Mouse (Mus musculus) erythroblast, adult 5-6 weeks (primary cell): ENCODE results near the gene Vstm2l. TPM values are rescaled to one million over a fixed set of nuclear protein-coding genes. Genes with fewer than 3 reads are reported as not detected.

Source experiments
- ATAC-seq: replicated peaks from 2 replicates; pipeline ENCODE4 v1.8.0; 2016; ENCODE audit warnings: moderate number of reproducible peaks, mild to moderate bottlenecking, moderate TSS enrichment, inconsistent platforms; ENCODE audit not compliant: poor library complexity, low FRiP score, severe bottlenecking
- total RNA-seq, 2 experiments: library from RNA; stranded (forward) in 1 of 2; stranded (reverse) in 1 of 2; fragments of 150-400 nt in 1 of 2; fragments of 200-764, 138-1000 nt in 1 of 2; gene quantifications; 2 replicates each; pipeline versions ENCODE4 v1.2.3 to v1.2.4; 2015 to 2017; ENCODE audit warnings: low replicate concordance in 2 of 2

The Vstm2l gene
- total RNA-seq (2015; ENCODE audit: low replicate concordance) (not detected in 2 replicates), total RNA-seq (2017; ENCODE audit: low replicate concordance) (not detected in 2 replicates)

DNA sequence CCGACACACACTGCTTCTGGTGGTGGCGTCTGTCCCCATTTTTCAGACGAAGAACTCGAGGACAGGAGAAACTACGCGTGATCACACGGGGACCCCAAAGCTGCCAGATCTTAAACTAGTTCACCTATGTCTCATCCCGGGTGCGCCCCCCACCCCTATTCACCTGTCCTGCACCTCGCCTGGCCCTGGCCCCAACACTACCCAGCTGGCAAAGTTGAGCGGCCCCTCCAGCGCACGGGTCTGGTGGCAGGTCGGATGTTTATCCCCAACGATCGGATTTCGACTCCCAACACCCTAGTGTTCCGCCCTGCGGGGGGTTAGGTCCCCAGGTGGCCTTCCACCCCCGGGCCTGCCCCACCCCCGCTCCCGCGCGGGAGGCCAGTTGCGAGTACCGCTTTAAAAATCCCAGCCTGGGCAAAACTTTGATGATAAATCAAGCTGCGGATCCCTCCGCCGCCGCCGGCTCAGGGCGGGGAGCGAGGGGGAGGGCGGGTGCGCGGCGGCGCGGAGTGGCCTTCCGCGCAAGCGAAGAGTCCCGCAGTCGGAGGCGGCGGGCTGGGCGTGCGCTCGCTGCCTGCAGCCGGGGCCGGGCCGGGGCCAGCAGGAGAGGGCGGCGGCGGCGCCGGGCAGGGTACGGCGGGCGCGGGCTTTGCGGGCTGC lies at the start of gene Vstm2l:
Vstm2l (plus strand) TSS at position 549 of the 660 bp plus-strand sequence.
- no peak for ATAC-seq

DNA sequence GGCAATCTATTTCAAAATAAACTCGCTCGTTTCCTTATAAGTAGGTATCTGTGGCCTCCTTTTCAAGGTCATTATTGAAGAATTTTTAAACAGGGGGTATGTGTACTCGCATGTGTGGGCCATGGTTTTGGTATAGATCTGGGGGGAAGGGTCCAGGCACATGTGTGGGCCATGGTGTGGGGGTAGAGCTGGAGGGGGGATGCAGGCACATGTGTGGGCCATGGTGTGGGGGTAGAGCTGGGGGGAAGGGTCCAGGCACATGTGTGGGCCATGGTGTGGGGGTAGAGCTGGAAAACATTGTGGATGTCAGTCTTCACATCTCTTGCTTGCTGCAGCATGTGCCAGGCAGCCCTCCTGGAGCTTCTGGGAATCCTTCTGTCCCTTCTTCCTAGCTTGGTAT lies 47.3 kb upstream of the Vstm2l start:
- ATAC-seq, result no peak

DNA sequence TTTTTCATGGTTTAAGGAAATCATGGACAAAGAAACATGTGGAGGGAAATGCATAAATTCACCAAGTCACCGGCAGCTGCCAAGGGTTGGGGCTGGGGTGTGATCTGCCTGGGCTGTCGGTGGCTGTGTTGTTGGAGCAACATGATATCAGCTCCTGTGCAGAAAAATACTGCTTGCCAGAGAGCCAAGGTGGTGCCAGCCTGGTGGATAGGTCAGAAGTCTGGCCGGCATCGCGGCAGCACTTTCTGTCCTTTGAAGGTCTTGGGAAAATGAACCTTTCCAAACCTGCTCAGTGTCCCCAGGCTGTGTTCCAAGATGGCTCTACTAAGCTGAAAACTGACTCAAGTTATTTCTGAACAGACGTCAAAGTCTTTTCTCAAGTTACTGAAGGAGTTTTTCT lies 44.2 kb upstream of the Vstm2l start:
- ATAC-seq, result no peak

DNA sequence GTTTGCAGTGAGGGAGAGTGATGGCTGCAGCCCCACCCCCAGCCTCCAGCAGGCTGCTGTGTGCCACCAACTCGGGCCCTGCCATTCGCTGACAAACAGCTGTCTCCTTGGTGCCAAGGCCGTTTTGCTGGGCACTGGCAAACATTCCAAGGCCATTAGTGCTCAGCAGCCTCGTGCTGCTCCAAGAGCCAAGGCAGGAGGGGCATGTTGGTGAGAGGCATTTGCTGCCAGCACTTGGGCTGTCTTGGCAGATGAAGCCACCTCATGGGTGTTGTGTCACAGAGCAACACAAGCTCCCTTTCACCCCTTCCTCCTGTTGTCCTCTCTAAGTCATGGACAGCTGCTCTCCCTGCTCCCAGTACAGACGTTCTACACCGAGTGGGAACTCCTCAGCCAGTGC lies 41.2 kb upstream of the Vstm2l start:
- no peak for ATAC-seq

DNA sequence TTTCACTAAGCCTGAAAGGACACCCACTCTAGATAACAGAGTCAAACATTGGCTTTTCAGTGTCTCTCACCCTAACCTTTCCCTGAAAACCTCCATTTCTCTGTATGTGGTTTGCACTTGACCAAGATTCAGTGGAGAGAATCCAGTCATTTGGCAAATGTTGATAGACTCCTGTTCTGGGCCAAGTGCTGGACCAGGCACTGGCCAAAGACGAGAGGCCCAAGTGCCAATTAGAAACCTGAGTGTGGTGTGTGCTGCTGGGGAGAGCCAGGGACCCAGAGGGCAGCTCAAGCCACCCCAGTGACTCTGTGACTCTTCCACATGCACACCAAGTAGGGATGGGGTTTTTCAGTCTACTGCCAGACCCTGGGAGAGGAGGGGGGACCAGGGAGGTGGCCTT lies 40.8 kb upstream of the Vstm2l start:
- ATAC-seq, result no peak

DNA sequence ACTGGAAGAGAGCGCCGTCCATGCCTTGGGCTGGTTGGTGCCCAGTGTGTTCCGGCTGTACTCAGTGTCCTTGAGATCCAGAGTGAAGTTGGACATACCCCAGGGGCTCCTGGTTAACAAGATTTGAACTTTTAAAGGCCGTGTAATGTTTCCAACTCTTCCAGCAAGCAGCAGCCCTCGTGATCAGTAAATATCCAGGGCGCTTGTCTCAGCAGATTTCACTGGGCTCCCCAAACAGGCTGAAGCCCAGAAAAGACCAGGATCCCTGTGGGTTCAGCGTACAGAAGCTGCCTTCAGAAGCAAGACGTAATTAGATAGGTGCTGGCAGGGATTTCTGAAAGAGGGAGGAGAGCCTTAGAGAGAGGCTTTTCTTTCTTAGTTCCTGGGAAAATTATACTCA lies 39.3 kb upstream of the Vstm2l start:
- ATAC-seq, result no peak

DNA sequence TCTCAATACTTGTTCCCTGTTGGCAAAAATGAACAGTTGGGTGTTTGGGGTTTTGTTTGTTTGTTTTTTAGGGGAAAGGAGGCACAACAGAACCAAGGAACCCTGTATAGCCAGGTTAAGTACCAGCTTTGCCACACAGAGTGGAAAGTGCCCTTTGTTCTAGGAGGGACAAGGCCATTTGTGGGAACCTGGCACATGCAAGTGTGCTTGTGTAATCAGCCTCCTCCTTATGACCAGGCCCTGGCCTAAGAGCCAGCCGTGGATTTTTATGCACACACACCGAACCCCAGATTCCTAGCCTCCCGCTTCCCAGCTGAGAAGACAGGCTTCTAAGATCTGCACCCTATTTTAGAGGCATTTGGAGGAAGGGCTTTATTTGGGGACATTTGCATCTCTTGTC lies 37.1 kb upstream of the Vstm2l start:
- ATAC-seq, result no peak

DNA sequence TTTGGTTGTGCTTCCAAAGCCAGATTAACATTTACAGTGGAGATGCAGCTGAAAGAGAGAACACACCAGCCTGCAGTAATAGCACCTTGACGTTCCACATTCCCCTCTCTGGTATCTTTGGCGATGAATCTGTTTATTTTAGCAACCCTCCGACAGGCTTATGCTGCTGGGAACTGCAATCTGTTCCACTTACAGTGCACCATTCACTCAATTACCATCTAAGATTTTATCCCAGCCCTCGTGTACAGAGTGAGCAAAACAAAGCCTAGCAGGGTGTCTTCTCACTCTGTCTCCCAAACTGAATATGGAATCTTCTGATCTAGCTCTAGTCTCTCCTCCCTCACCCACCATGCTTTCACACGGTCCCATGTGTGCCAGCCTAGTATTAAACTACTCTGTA lies 36.5 kb upstream of the Vstm2l start:
- no peak for ATAC-seq

DNA sequence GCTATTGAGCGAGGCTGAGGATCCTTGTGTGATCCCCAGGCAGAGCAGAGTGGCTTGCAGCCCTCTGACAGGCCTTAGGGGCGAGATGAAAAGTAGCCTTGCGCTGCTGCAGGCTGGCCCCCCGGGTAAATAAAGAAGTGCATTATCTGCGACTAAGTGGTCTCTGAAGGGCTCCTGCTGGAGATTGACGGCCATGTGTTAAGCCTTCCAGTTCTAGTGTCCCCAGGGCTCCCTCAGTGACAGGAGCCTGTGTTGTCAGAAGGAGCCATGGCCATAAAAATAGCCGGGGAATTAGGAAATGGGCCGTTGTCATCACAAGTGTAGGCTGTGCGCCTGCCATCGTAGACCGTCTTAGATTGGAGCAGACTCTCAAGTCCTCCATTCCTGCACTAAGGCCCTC lies 32.5 kb upstream of the Vstm2l start:
- no peak for ATAC-seq

DNA sequence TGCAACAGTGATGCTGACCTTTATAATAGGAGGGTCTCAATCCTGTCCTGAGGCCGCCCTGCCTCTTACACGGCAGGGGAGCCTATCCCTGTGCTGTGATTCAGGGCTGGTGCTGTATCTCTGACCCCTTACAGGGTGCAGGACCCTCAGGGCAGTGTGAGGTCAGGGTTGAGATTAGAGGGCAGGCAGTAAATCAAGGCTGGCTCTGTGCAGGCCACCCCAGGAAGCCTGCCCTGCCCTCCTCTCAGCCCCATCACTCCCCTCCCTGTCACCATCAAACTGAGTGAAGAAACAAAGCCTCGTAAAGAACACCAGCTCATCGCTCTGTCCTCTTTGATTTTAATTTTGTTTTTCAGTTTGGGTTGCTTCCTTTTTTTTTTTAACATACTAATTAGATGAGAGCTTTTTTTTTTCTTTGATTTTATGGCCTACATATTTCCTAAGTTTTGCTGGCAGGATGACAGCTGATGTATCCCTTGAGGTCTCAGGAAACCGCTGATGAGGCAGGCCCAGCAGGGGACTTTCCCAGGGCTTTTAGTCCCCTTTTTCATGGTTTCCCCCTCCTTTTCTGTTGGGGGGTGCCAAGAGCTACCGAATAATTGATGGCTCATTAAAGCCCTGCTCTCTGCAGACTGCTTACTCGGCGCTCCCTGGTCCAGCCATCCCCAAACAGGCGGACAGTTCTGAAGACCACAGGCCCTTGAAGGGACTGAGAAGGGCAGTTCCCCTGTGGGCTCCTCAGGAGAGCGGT lies 27.0 kb upstream of the Vstm2l start:
- ATAC-seq, result no peak

DNA sequence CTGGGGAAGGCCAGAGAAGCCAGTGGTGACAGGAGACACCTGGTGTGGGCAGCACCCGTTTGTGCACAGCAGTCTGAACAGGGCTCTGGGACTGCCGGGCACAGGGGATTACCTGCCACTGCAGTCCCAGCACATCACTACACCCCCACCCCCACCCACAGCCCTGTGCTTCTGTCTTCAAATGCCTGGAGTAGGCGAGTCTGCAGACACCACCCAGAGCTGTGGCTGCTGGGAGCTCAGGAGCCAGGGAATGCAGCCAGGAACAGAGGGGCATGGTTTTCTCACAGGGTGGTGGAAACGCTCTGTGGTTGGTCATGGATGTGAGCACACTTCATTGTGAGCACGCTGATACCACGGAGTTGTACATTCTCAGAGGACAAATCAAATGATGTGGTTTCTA lies 23.3 kb upstream of the Vstm2l start:
- no peak for ATAC-seq

DNA sequence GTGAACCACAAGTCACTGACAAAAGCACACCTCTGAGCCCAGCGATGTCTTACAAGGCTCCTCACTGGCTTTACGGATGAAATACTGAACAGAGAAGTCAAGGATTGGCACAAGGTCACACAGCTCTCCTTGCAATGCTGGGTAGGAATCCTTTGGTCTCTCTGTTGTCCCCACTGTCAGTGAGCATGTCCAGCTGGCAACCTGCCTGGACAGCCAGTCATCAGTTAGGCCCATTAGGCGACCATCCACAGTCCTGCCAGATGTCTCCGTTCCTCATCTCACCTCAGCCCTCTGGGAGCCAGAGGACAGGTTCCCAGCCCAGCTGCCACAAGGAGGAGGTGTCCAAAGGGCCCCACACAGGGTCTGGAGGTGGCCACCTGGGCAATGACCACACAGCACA lies 17.3 kb upstream of the Vstm2l start:
- no peak for ATAC-seq

DNA sequence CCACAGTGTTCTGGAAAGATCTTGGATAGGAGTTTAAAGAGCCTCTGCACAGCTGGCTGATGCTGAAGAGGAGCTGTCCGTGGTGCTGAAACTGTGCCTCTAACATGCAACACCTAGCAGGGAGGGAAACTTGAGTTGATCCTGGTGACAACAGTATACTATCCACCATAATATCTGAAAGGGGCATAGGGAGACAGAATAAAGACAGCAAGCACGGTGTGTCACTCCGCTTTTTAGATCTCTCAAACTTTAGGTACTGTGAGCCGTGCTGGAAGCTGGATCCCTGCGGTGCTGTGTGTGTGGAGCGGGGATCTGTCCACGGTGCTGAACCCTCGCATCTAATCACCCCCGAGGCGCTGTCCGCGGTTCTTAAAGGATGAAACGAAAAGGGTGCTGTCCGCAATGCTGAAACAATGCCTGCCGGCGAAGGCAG lies 1.2 kb upstream of the Vstm2l start:
- ATAC-seq, result peak; percentile 48; the same call in 1 of the 2 replicates

DNA sequence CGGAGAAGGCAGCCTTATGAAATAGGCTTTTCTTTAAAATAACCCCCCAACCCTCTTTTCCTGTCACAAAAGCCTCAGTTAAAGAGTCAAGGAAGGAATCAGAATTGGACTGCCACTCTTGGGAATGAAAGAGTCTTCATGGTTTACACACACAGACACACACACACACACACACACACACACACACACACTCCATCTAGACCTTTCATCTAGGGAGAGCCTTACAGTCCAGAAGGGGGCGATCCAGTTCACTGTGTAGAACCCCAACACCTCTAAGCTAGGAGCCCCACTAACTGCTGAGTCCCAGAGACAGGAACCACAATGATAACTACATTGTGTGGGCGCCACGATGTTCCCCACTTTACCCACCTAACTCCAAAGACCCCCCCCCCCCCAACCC lies 748 bp upstream of the Vstm2l start:
- no peak for ATAC-seq

DNA sequence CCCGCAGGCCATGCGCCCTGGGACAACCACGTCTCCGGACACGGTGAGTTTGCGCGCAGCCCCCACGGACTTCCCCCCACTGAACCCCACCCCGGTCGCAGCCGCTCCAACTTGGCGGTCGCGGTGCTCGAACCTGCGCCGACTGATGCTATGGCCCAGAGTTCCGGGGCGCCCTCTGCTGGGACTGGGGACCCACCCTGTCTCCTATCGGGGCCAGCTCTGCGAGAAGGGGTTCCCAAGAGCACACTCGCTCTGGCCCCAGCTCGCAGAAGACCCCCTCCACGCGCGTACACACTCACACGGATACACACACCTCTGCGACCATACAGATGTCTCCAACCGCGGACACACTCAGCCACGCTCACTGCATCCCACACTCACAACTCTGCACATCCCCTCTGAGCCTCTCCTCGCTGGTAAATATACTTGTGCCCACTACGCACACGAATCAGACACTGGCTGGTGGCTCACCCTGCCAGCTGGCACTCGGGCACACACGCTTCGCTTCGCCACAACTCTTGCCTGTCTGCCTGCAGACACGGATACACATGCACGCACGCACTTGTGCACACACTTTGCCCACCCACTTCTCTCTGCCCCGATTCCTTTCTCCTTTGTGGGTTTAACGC lies 550 bp downstream of the Vstm2l start:
- no peak for ATAC-seq

DNA sequence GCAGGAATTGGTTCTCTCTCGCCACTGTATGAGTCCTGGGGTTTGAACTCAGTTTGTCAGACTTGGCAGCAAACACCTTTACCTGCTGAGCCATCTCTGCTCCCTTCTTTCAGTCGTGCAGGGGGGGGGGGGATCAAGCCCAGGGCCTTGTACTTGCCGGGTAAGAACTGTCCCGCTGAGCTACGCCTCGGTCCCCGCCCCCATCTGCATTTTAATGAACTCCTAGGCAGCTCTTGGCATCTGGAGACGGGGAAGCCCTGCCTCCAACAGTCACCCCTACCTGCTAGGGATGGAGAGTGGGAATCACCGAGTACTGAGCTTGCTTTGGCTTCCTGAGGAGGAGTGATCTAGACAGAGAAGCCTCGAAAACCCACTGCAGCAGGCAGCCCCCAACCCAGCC lies 4.1 kb downstream of the Vstm2l start:
- no peak for ATAC-seq

DNA sequence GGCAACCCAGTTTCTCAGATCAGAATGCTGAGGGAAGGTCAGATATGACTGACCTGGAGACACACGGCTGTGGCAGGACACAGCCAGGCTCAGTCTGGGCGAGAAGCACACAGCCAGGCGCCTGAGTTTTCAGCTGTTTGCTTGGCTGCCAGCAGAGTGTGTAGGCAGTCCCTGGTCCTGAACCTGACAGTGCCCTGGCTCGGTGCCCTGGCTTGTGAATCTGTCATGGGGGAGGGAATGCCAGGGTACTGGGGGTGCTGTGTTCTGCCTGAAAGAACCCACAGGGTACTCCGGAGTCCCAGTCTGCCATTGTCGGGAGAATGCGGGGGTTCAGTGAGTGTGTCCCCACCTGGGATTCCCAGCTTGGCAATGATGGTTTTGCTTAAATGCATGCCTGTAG lies 7.1 kb downstream of the Vstm2l start:
- no peak for ATAC-seq

DNA sequence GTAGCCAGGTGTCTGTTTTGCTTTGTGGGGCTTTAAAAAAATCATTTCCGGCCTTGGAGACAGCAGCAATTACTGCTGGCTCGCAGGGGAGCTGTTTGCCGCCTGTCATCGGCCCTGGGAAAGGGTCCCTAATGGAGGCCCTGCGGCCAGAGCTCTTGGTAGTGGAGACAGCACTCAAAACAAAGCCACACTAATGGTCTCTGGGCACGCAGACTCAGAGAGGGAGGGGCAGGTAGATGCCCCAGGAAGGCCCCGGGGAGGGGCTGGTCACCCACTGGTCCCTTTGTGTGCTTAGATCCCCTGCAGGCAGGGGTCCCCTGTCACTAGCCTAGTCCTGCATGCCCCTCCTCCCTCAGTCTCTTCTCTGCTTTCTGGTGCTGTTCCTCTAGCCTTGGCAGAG lies 9.0 kb downstream of the Vstm2l start:
- ATAC-seq, result no peak

DNA sequence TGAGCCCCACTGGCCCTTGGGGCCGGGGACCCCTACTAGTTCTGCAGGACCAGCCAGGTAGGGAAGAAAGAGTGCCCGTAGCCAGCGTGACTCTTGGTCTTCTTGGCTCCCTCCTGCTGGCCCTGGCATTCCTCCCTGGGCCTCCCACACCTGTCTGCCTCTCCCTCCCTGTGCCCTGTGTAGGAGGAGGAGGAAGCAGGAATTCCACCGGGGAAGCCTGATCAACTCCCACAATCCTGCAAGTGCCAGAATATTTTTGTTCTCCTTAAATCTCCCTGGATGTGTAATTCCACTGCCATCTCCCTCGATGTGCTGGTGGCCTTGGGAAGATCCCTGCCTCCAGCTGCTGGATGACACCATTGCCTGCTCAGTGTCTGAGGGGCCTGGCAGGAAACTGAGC lies 10.1 kb downstream of the Vstm2l start:
- no peak for ATAC-seq

DNA sequence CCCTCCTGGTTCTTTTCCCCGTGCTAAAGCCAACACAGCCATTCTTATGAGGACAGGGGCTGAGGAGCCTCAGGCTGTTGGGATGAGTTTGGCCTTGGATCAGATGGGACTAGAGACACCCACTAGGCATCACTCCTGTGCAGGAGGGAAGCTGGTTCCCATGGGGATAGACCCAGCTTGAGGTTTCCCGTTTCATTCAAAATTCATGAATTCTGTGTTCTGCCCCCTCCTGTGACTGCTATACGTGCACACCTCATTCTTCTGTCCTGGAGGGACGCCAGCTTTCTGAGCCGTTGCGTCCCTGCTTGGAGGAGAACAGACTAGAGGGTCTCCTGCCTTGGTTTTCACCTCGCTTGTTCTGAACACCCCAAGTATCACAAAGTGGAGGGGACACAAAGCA lies 12.0 kb downstream of the Vstm2l start:
- ATAC-seq, result no peak

DNA sequence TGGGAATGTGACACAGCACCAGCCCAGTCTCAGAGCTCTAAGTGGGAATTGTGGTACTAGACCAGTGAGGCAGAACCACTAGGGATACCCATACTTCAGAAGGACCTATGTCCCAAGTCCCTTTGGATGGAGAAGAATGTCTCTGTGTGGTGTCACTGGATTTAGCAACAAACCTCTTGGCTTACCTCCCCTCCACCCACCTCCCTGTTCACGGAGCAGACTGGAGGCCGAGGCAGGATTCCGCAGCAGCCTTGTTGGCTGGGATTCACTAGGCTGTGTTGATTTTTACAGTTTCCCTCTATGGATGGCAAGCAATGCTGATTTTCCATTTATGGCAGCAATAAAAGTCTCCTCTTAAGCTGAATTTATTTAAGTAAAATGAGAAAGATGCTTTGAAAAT lies 12.5 kb downstream of the Vstm2l start:
- no peak for ATAC-seq
